Mouse (Mus musculus): ENCODE results near the gene Nectin1. TPM values are rescaled to one million over a fixed set of nuclear protein-coding genes. Genes with fewer than 3 reads are reported as not detected.

The Nectin1 gene
- polyA plus RNA-seq, 1 experiment from 2014 or later, result 1.7 TPM

DNA sequence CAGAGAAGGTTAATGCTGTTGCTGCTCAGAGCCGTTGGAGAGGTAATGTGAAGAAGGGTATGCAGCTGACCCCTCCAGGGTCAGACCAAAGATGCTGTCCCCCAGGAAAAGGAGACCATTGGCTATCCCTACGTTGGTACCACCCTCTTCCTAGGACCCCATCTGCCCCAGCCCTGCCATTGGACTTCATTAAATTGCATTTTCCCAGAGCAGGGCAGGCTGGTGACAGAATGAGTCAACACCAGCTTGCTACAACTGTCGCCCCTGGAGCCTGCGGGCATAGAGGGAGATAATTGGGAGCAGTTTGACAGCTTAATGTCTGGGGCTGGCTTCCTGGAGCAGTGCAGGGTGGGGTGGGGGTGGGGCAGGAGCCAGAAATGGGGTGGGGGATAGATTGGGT lies 25.0 kb downstream of the Nectin1 start:
- Histone ChIP-seq H3K27ac (ENCODE audit: low read length) (no peak overlapping the region), H3K4me2 (ENCODE audit: low read depth, low read length) (no peak overlapping the region), H3K9me3 (replicated peaks; ENCODE audit: control insufficient read depth, low read length) (no peaks in the 10 kb centered on the region), H3K4me3 (ENCODE audit: low read depth, low read length) (no peak overlapping the region), H3K9ac (ENCODE audit: low read depth, low read length) (no peak overlapping the region), H3K4me1 (ENCODE audit: control insufficient read depth, low read depth, low read length) (no peaks in the 10 kb centered on the region), H3K36me3 (ENCODE audit: control insufficient read depth, insufficient read depth) (no peaks in the 10 kb centered on the region), H3K27me3 (ENCODE audit: control insufficient read depth, insufficient read depth, low read depth, low read length) (no peaks in the 10 kb centered on the region)
- 52% methylated on average over 4 of the region's 4 CpGs for WGBS (ENCODE audit: insufficient replicate concordance)
- ATAC-seq (ENCODE audit: low read depth), result no peak

DNA sequence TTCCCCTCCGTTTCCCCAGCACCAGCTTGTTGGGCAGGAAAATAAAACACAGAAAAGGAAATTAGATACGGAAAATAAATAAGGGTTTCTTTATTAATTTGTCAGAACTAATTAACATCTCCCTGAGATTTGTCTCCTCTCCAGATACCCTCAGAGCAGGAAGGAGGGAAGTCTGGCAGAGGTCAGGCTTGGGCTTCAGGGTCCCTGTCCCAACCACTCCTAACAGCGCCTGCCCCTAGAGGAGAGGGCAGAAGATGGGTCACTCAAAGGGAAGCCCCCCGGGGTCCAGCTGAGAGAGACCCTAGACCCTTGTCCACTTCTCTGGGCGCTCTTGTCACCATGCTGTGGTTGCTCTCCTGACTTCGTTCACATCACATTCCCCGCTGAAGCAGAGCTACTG lies 25.4 kb downstream of the Nectin1 start:
- Histone ChIP-seq H3K9me3 (replicated peaks; ENCODE audit: control insufficient read depth, low read length) (no peaks in the 10 kb centered on the region), H3K4me1 (ENCODE audit: control insufficient read depth, low read depth, low read length) (no peaks in the 10 kb centered on the region), H3K4me3 (ENCODE audit: low read depth, low read length) (no peak overlapping the region), H3K27me3 (ENCODE audit: control insufficient read depth, insufficient read depth, low read depth, low read length) (no peaks in the 10 kb centered on the region), H3K4me2 (ENCODE audit: low read depth, low read length) (no peak overlapping the region), H3K27ac (ENCODE audit: low read length) (no peak overlapping the region), H3K9ac (ENCODE audit: low read depth, low read length) (no peak overlapping the region), H3K36me3 (ENCODE audit: control insufficient read depth, insufficient read depth) (no peaks in the 10 kb centered on the region)
- WGBS (ENCODE audit: insufficient replicate concordance), result 66% methylated on average over 7 of the region's 7 CpGs
- no peak for ATAC-seq (ENCODE audit: low read depth)

DNA sequence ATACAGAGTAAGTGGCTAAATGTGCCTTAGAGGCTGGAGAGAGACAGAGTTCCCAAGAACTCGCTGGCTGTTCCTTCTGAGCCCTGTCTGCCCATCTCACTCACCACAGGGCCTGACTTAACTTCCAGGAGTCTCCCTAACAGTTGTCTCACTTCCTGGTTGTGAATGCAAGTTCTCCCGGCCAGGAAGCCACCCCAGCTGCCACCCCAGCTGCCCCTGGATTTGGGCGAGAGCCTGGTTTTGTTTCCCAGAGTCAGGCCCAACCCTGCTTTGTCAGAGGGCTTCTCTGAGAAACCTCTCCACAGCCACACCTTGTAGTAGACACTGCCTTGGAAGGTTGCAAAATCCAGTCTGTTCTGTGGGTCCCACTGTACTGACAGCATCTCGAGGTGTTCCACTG lies 26.2 kb downstream of the Nectin1 start:
- Histone ChIP-seq H3K9me3 (replicated peaks; ENCODE audit: control insufficient read depth, low read length) (no peaks in the 10 kb centered on the region), H3K4me3 (ENCODE audit: low read depth, low read length) (no peak overlapping the region), H3K36me3 (ENCODE audit: control insufficient read depth, insufficient read depth) (no peaks in the 10 kb centered on the region), H3K4me1 (ENCODE audit: control insufficient read depth, low read depth, low read length) (no peaks in the 10 kb centered on the region), H3K27me3 (ENCODE audit: control insufficient read depth, insufficient read depth, low read depth, low read length) (no peaks in the 10 kb centered on the region), H3K27ac (ENCODE audit: low read length) (no peak overlapping the region), H3K9ac (ENCODE audit: low read depth, low read length) (no peak overlapping the region), H3K4me2 (ENCODE audit: low read depth, low read length) (no peak overlapping the region)
- 34% methylated on average over 4 of the region's 4 CpGs for WGBS (ENCODE audit: insufficient replicate concordance)
- no peak for ATAC-seq (ENCODE audit: low read depth)

DNA sequence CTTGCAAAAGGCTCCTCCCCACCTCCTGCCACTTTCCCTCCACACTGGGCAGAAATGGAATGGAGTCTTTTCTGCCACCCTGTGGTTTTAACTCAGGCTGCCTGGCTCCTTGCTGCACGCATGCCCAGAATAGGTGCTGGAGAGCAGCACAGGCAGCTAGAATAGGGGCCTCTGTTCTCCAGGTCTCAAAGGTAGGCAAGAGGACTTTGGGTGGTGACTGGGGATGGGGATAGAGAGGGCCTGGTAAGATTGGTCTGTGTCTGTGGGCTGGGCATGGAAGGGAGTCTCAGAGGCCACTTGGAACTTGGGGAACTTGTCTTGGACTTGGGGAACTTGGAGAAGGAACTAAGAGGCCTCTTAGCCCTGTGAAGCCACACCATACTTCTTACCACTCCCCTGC lies 27.3 kb downstream of the Nectin1 start:
- no peaks in the 10 kb centered on the region for H3K27me3 ChIP-seq (ENCODE audit: control insufficient read depth, insufficient read depth, low read depth, low read length)
- H3K36me3 ChIP-seq (ENCODE audit: control insufficient read depth, insufficient read depth), result no peaks in the 10 kb centered on the region
- H3K4me3 ChIP-seq (ENCODE audit: low read depth, low read length), result no peak overlapping the region
- H3K4me2 ChIP-seq (ENCODE audit: low read depth, low read length), result no peak overlapping the region
- H3K27ac ChIP-seq (ENCODE audit: low read length), result no peak overlapping the region
- WGBS (ENCODE audit: insufficient replicate concordance), result 58% methylated on average over 1 of the region's 1 CpGs
- no peak overlapping the region for H3K9ac ChIP-seq (ENCODE audit: low read depth, low read length)
- no peaks in the 10 kb centered on the region for H3K9me3 ChIP-seq (replicated peaks; ENCODE audit: control insufficient read depth, low read length)
- no peak for ATAC-seq (ENCODE audit: low read depth)
- no peaks in the 10 kb centered on the region; the same call in 1 of the 2 replicates for H3K4me1 ChIP-seq (ENCODE audit: control insufficient read depth, low read depth, low read length)

DNA sequence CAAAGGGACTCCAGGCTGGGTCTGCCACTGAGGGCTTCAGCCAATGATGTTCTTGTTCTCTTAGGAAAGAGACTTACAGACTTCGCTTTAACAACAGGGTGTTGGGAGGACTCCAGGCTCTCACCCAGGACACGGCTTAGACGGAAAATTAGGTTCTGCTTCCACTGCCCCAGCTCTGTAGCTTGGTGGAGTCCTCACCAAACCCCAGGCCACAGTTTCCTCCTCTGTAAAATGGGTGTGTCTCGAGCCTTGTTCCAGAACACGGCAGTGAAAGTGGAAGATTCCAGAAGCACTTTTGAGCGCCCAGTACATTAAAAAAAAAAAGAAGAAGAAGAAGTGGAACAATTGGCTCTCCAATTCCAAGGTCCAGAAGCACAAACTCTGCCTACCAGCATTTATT lies 28.7 kb downstream of the Nectin1 start:
- no peak for ATAC-seq (ENCODE audit: low read depth)
- H3K27ac ChIP-seq (ENCODE audit: low read length), result no peak overlapping the region

DNA sequence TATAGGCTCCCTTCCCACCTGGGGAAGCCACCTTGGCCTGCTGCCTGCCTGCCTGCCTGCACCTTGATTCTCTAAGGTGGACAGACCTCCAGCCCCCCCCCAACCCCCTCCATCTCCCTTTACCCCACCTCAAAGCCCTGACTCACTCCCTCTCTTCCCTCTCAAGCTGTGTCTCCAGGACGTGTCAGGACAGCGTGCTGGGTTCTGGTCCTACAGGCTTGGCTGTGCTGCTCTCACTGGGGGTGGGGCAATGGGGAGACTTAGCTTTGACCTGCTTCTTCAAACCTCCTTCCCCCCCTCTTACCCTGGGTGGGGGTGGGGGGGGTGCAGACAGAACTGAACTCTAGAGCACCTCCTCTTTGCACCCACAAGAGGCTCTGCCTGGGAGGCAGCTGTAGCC lies 29.7 kb downstream of the Nectin1 start:
- Histone ChIP-seq H3K36me3 (ENCODE audit: control insufficient read depth, insufficient read depth) (no peaks in the 10 kb centered on the region), H3K9me3 (replicated peaks; ENCODE audit: control insufficient read depth, low read length) (no peaks in the 10 kb centered on the region), H3K4me2 (ENCODE audit: low read depth, low read length) (no peak overlapping the region), H3K9ac (ENCODE audit: low read depth, low read length) (no peak overlapping the region), H3K27ac (ENCODE audit: low read length) (no peak overlapping the region), H3K27me3 (ENCODE audit: control insufficient read depth, insufficient read depth, low read depth, low read length) (no peaks in the 10 kb centered on the region), H3K4me1 (ENCODE audit: control insufficient read depth, low read depth, low read length) (no peaks in the 10 kb centered on the region; the same call in 1 of the 2 replicates), H3K4me3 (ENCODE audit: low read depth, low read length) (no peak overlapping the region)
- 56% methylated on average over 2 of the region's 2 CpGs for WGBS (ENCODE audit: insufficient replicate concordance)
- ATAC-seq (ENCODE audit: low read depth), result no peak

More for the DNA sequence above, 28.7 kb downstream of the Nectin1 start:
- Histone ChIP-seq H3K36me3 (ENCODE audit: control insufficient read depth, insufficient read depth) (no peaks in the 10 kb centered on the region), H3K9me3 (replicated peaks; ENCODE audit: control insufficient read depth, low read length) (no peaks in the 10 kb centered on the region), H3K27me3 (ENCODE audit: control insufficient read depth, insufficient read depth, low read depth, low read length) (no peaks in the 10 kb centered on the region), H3K4me3 (ENCODE audit: low read depth, low read length) (no peak overlapping the region), H3K4me2 (ENCODE audit: low read depth, low read length) (no peak overlapping the region), H3K4me1 (ENCODE audit: control insufficient read depth, low read depth, low read length) (no peaks in the 10 kb centered on the region; the same call in 1 of the 2 replicates), H3K9ac (ENCODE audit: low read depth, low read length) (no peak overlapping the region)
- 54% methylated on average over 6 of the region's 6 CpGs for WGBS (ENCODE audit: insufficient replicate concordance)

DNA sequence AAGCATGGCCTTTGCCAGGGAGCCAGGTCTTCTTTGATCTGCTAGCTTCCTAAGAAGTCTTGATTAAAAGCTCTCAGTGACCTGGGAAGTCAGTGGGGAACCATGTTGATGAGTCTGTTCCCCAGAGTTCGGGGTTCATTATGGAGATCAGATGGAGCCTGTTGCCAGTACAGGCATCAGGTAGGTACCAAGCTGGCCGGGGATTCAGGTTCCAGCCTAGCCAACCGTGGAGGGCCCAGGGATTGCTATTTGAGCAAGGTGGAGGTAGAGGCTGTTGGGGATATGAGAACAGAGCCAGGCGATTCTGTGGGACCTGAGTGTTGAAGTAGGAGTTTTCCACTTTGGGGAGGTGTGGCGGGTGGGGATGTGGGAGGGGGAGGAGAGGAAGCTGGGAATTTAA lies 30.6 kb downstream of the Nectin1 start:
- H3K4me1 ChIP-seq (ENCODE audit: control insufficient read depth, low read depth, low read length), result no peaks in the 10 kb centered on the region; the same call in 1 of the 2 replicates
- H3K9ac ChIP-seq (ENCODE audit: low read depth, low read length), result no peak overlapping the region
- no peak overlapping the region for H3K4me3 ChIP-seq (ENCODE audit: low read depth, low read length)
- no peak overlapping the region for H3K27ac ChIP-seq (ENCODE audit: low read length)
- 53% methylated on average over 5 of the region's 5 CpGs for WGBS (ENCODE audit: insufficient replicate concordance)
- no peaks in the 10 kb centered on the region for H3K27me3 ChIP-seq (ENCODE audit: control insufficient read depth, insufficient read depth, low read depth, low read length)
- H3K36me3 ChIP-seq (ENCODE audit: control insufficient read depth, insufficient read depth), result no peaks in the 10 kb centered on the region
- H3K9me3 ChIP-seq (replicated peaks; ENCODE audit: control insufficient read depth, low read length), result no peaks in the 10 kb centered on the region
- H3K4me2 ChIP-seq (ENCODE audit: low read depth, low read length), result no peak overlapping the region
- ATAC-seq (ENCODE audit: low read depth), result no peak

DNA sequence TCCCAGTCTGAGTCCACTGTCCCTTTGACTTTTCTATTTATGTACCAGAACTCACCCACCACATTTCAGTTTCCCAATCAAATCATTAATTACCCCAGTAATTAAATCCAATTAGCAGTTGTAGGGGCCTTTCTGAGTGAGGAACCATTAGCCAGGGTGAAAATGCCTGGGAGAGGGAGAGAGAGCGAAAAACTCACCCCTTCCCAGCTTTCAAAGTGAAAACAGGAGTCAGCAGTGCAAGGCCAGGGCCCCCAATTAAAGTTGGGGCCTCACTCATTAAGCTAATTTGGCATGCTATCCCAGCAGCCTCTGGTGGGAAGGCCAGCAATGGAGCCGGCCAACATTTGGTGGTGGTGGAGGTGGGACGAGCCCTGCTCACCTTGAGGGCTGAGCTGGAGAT lies 32.4 kb downstream of the Nectin1 start:
- H3K27ac ChIP-seq (ENCODE audit: low read length), result no peak overlapping the region
- WGBS (ENCODE audit: insufficient replicate concordance), result 65% methylated on average over 3 of the region's 3 CpGs
- no peak for ATAC-seq (ENCODE audit: low read depth)
- no peaks in the 10 kb centered on the region for H3K36me3 ChIP-seq (ENCODE audit: control insufficient read depth, insufficient read depth)
- H3K9ac ChIP-seq (ENCODE audit: low read depth, low read length), result no peak overlapping the region
- H3K4me3 ChIP-seq (ENCODE audit: low read depth, low read length), result no peak overlapping the region
- H3K4me2 ChIP-seq (ENCODE audit: low read depth, low read length), result no peak overlapping the region
- H3K27me3 ChIP-seq (ENCODE audit: control insufficient read depth, insufficient read depth, low read depth, low read length), result no peaks in the 10 kb centered on the region
- H3K9me3 ChIP-seq (replicated peaks; ENCODE audit: control insufficient read depth, low read length), result no peaks in the 10 kb centered on the region
- no peaks in the 10 kb centered on the region; the same call in 1 of the 2 replicates for H3K4me1 ChIP-seq (ENCODE audit: control insufficient read depth, low read depth, low read length)

DNA sequence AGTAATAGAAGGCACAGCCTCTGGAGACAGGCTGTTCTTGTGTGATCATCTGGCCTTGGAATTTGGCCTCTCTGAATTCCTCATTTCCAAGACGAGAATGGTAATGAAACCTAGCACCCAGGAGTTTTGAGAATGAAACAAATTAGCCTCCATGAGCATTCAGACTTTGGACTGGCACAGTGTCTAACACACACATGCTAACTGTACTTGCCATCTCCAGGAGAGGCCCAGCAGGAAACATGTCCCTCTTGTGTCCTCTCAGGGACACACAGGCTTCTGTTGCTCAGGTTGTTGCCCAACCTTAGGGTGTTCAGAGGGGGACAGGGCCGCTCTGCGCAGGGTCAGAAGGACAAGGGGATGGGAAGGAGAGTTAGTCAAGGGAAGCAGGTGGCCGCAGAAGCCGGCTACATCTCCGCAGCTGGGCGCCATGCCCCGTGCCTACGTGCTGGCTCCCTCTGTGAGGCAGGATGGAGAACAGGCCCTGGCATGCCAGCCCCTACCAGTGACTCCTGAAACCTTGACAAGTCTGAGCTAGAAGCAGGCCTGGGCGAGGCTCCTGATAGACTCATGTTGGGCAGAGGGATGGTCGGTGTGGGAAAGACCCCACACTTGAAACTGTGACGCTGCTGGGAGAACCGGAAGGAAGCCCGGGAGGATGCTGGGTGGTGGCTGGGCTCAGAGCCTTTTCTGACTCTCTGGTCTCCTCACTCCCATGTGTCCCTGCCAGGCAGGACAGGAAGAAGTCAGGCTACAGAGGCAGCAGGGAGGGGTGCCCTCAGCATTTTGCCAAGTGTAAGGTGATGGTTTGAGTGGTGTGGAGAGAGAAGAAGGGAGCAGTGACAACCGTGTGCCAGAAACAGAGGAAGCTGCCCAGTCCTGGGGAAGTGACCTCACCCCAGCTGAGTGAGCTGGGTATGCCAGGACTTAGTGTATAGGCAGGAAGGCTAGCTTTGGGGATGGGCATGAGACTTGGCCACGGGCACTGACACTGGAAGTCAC lies 33.9 kb downstream of the Nectin1 start:
- H3K27me3 ChIP-seq (ENCODE audit: control insufficient read depth, insufficient read depth, low read depth, low read length), result no peaks in the 10 kb centered on the region
- no peak overlapping the region for H3K4me2 ChIP-seq (ENCODE audit: low read depth, low read length)
- no peaks in the 10 kb centered on the region for H3K9me3 ChIP-seq (replicated peaks; ENCODE audit: control insufficient read depth, low read length)
- H3K4me3 ChIP-seq (ENCODE audit: low read depth, low read length), result no peak overlapping the region
- no peak overlapping the region for H3K9ac ChIP-seq (ENCODE audit: low read depth, low read length)
- no peak for ATAC-seq (ENCODE audit: low read depth)
- no peak overlapping the region for H3K27ac ChIP-seq (ENCODE audit: low read length)
- WGBS (ENCODE audit: insufficient replicate concordance), result 50% methylated on average over 16 of the region's 16 CpGs
- H3K4me1 ChIP-seq (ENCODE audit: control insufficient read depth, low read depth, low read length), result no peaks in the 10 kb centered on the region; the same call in 1 of the 2 replicates
- H3K36me3 ChIP-seq (ENCODE audit: control insufficient read depth, insufficient read depth), result no peaks in the 10 kb centered on the region
